Mouse (Mus musculus) stomach, postnatal 0 days (tissue): ENCODE measurements around the gene Lamc2.

ENCODE experiments used
- CTCF ChIP-seq: IDR thresholded peaks from 2 replicates; pipeline ENCODE4 v1.5.1; 2016; ENCODE audit warnings: antibody characterized with exemption, low read depth, mild to moderate bottlenecking, moderate library complexity
- EP300 ChIP-seq: optimal IDR thresholded peaks from 2 replicates; pipeline ENCODE3; 2016; ENCODE audit warnings: antibody characterized with exemption

GRCm38 (mm10) chr1:153188081-153188480 lies 1.8 kb upstream of the Lamc2 start:
- TF ChIP-seq CTCF (no peak), EP300 (no peak)
